Mouse (Mus musculus): ENCODE data around the gene Ntm.

Gene Ntm

DNA sequence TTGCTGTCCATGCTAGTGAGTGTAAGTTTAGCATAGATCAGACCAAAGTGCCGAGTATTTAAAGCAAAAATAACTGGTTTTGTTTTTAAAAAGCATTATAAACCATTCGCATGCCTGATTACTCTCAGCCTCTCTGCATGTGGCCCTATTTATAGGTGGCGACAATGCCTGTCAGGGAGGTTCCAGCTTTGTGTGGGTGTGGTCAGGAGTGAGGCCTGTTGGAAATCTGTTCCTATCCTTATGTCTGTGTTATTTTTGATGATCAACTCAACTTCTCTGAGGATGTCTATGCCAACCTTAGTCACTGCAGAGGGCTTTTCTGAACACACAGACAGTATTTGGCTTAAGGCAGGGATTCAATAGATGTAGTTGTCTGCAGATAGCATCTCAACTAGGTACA is 78.9 kb downstream of the Ntm start:
- no peak for DNase-seq (ENCODE audit: low spot score)

DNA sequence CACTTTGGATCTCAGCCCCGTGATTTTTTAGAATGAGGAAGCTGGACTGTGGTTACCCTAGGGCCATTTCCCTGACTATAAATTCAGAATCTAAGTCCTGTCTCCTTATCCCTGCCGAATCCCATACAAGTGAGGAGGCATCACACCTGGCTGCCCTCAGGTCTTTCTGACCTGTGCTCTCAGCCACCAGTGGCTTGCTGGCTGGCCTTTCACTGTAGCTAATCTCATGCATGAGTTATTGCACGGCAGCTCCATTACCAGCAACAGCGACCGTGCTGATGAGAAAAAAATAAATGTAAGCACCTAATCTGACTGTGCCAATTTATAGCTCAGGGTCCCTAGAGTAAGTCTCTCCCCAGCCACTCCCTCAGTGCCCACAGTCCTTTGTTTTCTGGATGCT is 81.3 kb downstream of the Ntm start:
- DNase-seq (ENCODE audit: low spot score): no peak

DNA sequence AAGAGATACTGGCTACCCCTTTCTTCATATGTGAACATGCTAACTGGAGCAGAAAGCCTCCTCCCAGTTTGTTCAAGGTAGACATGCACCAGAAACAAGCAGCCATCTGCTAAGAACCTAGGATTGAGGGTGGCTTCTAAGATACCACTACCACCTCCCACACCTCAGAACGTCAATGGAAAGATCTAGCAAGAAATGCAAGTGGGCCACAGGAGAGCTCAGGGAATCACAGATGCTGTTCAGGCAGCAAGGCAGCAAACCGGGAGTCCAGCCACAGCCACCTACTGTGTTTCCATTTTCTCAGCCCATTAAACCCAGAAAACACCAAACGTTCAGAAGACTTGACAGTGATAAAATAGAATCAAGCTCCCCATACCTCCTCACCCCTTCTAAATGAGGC is 85.4 kb downstream of the Ntm start:
- no peak for DNase-seq (ENCODE audit: low spot score)

GRCm38 (mm10) chr9:29867746-29868145 is 95.2 kb downstream of the Ntm start:
- DNase-seq (ENCODE audit: low spot score): no peak

DNA sequence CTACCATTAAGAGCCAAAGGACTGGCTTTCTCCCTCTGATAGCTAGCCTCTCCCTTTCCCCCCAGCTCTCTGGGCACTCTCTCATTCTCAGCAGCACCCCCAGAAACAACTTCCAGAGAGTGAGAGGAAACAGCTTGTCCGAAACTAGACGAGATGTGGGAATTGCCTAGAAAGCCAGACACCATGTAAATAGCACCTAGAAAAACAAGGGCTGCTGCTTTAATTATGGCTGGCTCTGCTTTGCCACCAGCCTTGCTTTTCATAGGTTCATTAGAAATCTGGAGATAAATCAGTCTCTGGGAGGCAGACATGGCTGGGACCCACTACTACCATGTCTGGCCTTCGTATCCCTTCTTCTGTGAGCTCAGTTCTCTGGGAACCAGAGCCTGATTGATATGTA is 96.1 kb downstream of the Ntm start:
- no peak for DNase-seq (ENCODE audit: low spot score)

DNA sequence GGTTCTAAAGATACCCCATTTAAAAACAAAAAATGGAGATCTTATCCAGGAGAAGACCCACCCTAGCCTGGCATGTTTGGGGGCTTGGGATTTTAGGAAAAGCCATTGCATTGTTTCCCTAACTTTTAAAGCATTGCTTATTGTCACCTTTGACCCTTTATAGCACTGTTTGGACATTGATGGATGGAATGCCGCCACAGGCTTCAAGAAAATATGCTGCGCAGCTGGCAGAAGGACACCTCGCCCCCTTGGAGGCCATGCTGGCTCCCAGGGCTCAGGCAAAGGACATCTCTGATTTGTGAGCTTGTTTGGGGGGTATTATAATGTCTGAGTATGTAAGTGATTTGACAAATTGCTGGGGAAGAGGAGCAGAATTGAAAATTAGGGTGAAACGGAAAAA is 96.8 kb downstream of the Ntm start:
- DNase-seq (ENCODE audit: low spot score): no peak

GRCm38 (mm10) chr9:29865502-29865901 is 97.4 kb downstream of the Ntm start:
- no peak for DNase-seq (ENCODE audit: low spot score)

DNA sequence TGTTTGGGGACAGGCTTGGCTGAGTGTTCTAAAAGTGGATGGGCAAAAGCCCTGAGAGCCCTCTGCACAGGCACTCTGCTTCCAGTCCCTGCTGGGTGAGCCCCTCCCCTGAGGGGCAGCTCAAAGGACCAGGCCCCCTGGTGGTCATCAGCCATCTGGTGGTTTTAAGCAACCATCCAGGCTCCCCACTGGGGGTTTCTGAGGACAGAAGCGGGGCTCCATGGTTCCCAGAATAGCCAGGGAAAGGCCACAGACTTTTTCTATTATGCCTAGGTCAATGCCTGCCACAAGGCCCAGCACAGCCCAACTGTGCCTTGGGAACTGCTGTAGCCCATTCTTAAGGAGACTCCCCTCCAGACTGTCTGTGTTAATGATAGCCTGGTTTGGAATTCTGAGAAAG is 98.1 kb downstream of the Ntm start:
- DNase-seq (ENCODE audit: low spot score): no peak

DNA sequence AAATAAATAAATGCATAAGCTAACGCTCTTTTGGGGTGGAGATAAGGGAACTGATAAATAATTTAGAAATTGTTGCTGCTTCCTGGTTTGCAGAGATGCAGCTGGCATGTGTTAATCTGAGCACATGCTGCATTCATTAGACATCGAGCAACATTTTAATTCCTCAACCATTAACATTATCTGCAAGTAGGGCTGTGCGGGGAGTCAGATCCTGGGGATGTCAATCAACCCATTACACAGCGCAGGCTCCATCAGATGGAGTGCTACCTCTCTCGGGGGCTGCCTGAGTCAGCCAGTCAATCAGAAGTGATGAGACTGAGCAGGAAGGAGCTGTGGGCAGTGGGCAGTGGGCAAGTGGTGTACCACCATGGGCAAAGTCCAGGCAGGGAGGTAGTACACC is 100.5 kb downstream of the Ntm start:
- DNase-seq (ENCODE audit: low spot score): no peak

DNA sequence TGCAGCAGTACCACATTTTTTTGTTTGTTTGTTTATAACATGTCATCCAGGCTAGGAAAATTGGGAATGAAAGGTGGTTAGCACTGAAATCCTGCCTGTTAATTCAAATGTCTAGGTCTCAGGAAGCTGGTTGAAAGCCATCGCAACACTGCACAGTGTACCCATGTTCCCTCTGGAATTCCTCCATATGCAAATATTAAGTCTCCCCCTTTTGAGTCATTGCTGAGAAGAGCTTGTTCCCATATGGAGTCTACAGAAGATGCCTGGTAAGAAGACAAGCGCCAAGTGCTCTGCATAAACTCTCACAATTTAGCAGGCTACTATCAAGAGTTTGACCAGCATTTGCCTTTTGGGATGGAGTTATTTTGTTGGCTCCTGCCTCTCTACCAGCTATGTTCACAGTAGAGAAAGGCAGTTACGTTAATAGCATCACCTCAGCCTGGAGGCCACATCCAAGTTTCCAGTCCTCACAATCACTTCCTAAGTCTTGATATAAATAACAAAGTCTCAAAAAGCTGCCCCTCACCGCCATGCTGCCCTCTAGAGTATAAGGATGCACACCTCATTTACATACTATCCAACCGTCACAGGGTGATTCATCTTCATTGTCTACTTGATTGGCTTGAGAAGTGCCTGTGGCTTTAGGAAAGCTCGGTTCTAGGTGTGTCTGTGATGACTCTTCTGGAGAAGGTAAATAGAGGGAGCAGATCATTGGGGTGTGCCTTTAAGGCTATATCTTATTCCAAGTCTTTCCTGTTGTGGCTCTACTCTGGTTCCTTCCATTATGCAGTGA is 103.5 kb downstream of the Ntm start:
- DNase-seq (ENCODE audit: low spot score): no peak

GRCm38 (mm10) chr9:29848735-29849455 is 114.0 kb downstream of the Ntm start:
- no peak for DNase-seq (ENCODE audit: low spot score)

GRCm38 (mm10) chr9:29837344-29837743 is 125.6 kb downstream of the Ntm start:
- no peak for DNase-seq (ENCODE audit: low spot score)

DNA sequence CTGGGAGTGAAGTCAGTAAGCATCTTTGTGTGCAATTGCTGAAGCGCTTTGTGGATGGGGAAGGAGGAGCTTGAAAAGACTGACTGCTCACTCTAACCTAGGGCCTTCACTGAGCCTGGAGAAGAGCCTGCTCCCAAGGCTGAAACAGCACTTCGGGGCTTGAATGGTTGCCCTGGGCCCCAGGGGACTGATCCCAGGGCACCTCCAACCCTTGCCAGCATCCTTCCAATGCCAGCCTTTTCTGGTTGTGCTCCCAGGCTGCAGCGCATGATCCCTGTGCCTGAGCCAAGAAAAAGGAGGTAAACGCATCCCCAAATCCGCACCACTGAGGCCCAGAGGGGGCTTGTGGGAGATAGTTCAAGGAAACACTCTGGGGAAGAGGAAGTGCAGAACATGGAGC is 128.0 kb downstream of the Ntm start:
- DNase-seq (ENCODE audit: low spot score): no peak

DNA sequence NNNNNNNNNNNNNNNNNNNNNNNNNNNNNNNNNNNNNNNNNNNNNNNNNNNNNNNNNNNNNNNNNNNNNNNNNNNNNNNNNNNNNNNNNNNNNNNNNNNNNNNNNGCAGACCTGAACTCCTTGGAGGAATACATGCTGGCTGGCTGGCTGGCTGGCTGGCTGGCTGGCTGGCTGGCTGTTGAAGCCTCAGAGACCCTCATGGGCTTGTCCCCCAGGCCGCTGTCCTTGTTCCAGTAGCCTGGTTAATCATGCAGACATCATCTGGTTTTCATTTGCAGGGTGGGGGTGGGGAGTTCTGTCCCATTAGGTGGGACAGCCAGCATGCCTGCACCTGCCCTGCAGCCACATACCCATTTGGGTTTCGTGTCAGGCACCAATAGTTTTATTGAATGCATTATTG is 129.2 kb downstream of the Ntm start:
- no peak for DNase-seq (ENCODE audit: low spot score)

GRCm38 (mm10) chr9:29827240-29827660 is 135.7 kb downstream of the Ntm start:
- no peak for DNase-seq (ENCODE audit: low spot score)

DNA sequence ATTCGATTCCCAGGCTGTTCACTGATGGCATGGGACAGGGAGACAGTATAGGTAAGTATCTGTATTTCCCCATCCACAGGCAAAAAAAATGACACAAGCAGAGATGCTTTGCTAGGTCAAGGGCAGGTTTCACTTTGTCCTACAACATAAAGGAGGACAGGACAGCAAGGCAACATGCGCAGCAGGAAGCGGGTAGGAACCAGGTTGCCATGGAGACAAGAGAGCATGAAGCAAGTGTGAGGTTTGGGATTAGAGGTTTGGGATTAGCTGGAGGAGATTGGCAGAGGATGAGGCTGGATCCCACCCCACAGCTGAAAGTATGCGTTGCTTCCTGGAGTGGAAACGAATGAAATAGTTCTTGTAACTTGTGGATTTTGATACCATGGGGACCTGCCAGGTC is 137.7 kb downstream of the Ntm start:
- no peak for DNase-seq (ENCODE audit: low spot score)

DNA sequence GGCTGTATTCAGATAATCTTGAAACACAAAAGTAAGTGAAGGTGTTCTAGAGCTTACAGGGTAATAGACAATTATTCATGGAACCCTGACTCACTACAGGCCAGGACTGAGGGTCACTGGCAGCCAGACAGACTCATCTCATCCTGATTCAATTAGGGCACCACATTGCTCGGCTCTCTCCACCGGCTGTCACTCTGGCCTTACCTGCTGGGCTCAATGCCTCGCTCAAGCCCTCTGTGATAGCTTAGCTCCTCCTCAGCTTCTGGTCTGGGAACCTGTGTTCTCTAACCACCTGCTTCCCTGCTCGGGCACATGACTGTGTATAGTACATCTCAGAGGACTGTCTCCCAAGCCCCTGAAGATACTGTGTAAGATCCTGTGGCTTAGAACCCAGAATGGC is 139.2 kb downstream of the Ntm start:
- DNase-seq (ENCODE audit: low spot score): no peak

DNA sequence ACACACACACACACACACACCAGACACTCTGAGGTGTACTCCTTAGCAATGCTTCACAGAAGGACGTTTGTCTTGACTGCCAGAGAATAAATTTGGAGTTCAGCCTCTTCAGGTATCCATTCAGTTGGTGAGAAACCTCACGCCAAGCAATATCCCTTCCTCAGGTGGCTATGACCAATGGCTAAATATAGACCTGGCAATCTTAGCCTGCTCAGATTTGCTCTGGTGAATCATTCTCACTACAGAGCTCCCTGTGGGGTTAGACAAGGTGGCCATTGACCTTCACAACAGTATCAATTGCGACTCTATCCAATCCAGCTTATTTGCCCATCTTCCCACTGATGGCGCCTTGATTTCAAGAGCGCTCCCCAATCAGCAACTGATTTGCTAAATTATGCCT is 150.3 kb downstream of the Ntm start:
- DNase-seq (ENCODE audit: low spot score): no peak

GRCm38 (mm10) chr9:29806790-29807189 is 156.2 kb downstream of the Ntm start:
- no peak for DNase-seq (ENCODE audit: low spot score)

DNA sequence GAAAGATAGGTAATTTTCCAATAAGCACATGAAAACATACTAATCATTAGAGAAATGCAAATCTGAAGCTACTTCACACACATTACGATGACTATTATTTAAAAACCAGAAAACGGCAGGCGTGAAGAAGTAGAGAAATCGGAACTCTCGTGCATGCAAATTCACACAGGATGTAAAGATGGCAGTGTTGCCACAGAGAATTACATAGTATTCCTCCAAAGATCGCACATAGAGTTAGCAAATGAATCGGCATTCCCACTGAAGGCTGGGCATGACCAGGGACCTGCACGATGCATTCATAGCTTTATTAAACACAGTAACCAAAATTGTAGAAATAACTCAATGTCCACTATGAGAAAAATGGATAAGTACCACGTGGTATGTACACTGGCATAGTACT is 158.5 kb downstream of the Ntm start:
- no peak for DNase-seq (ENCODE audit: low spot score)

GRCm38 (mm10) chr9:29803738-29804285 is 159.1 kb downstream of the Ntm start:
- no peak for DNase-seq (ENCODE audit: low spot score)

GRCm38 (mm10) chr9:29802990-29803737 is 159.8 kb downstream of the Ntm start:
- peak; percentile 36 for DNase-seq (ENCODE audit: low spot score)

All from layer of hippocampus, adult 9-10 months (tissue).